Mouse (Mus musculus): ENCODE results near the gene Gm17359. TPM values are rescaled to one million over a fixed set of nuclear protein-coding genes. Genes with fewer than 3 reads are reported as not detected.
A peak's percentile ranks its signal among the peaks of the same experiment; 100 is the strongest.

Gm17359 gene
- polyA plus RNA-seq, 1 experiment from 2014 or later, result not detected

DNA sequence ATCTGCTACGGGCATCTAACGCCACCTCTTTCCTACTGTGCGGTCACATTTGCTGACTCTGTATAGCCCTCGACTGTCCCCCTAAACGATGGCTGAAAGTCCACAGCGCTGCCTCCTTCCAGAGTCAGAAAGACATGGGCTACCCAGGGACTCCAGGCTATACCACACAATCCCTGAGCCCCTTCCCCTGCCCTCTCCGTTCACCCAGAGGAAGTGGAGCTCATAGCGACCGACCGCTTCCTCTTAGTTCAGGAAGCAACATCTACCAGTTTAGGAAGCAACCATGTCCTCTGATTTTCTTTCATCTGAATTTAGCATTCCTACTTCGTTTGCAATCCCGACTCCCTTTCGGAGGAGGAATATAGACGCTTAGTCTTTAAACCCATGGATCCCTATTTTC lies 82.5 kb downstream of the Gm17359 start:
- no peaks in the 10 kb centered on the region for H3K9me3 ChIP-seq (ENCODE audit: control insufficient read depth, low read length)
- ATAC-seq (ENCODE audit: low read depth), result no peak
- no peak overlapping the region for H3K4me2 ChIP-seq (ENCODE audit: low read depth, low read length)
- no peak overlapping the region for H3K27ac ChIP-seq (ENCODE audit: low read depth, low read length)
- H3K4me1 ChIP-seq (ENCODE audit: control insufficient read depth, insufficient read depth, low read length), result no peaks in the 10 kb centered on the region; the same call in 1 of the 2 replicates
- 90% methylated on average over 14 of the region's 14 CpGs for WGBS
- H3K36me3 ChIP-seq (ENCODE audit: control insufficient read depth, insufficient read depth, low read length), result no peaks in the 10 kb centered on the region
- H3K27me3 ChIP-seq (ENCODE audit: control insufficient read depth, insufficient read depth, low read length), result no peaks in the 10 kb centered on the region
- H3K9ac ChIP-seq (replicated peaks; ENCODE audit: low read depth, low read length), result no peak overlapping the region
- H3K4me3 ChIP-seq (ENCODE audit: low read depth, low read length), result no peak overlapping the region

- H3K9ac ChIP-seq (replicated peaks; ENCODE audit: low read depth, low read length), result no peak overlapping the region
- no peaks in the 10 kb centered on the region for H3K36me3 ChIP-seq (ENCODE audit: control insufficient read depth, insufficient read depth, low read length)
- no peak overlapping the region for H3K4me2 ChIP-seq (ENCODE audit: low read depth, low read length)
- no peaks in the 10 kb centered on the region for H3K9me3 ChIP-seq (ENCODE audit: control insufficient read depth, low read length)
- H3K27me3 ChIP-seq (ENCODE audit: control insufficient read depth, insufficient read depth, low read length), result no peaks in the 10 kb centered on the region
- no peak overlapping the region for H3K4me3 ChIP-seq (ENCODE audit: low read depth, low read length)
- H3K27ac ChIP-seq (ENCODE audit: low read depth, low read length), result no peak overlapping the region
- no peak for ATAC-seq (ENCODE audit: low read depth)
- WGBS, result 96% methylated on average over 1 of the region's 1 CpGs
- no peaks in the 10 kb centered on the region for H3K4me1 ChIP-seq (ENCODE audit: control insufficient read depth, insufficient read depth, low read length)
Observed at GRCm38 (mm10) chr3:79425441-79425840, 89.0 kb downstream of the Gm17359 start.

DNA sequence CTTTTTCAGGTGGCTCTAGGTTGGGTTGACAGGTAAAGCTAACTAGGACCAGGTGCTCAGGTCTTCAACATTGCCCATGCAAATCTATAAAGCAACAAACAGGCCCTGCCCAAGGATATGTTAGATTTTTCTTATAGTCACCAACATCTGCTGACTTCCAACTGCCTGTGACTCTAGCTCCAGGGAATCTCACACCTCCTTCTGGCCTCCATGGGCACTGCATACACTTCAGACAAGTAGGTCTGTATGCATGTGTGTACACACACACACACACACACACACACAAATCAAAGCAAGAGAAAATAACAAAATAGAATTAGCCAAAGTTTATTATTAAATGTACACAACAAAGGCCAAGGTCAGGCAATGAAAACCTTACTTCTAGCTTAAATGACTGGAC lies 97.1 kb downstream of the Gm17359 start:
- Histone ChIP-seq H3K9ac (replicated peaks; ENCODE audit: low read depth, low read length) (no peak overlapping the region), H3K4me3 (ENCODE audit: low read depth, low read length) (no peak overlapping the region), H3K4me1 (ENCODE audit: control insufficient read depth, insufficient read depth, low read length) (no peaks in the 10 kb centered on the region), H3K27ac (ENCODE audit: low read depth, low read length) (no peak overlapping the region), H3K4me2 (ENCODE audit: low read depth, low read length) (no peak overlapping the region), H3K36me3 (ENCODE audit: control insufficient read depth, insufficient read depth, low read length) (no peaks in the 10 kb centered on the region), H3K9me3 (ENCODE audit: control insufficient read depth, low read length) (no peaks in the 10 kb centered on the region), H3K27me3 (ENCODE audit: control insufficient read depth, insufficient read depth, low read length) (no peaks in the 10 kb centered on the region)
- ATAC-seq (ENCODE audit: low read depth), result no peak

DNA sequence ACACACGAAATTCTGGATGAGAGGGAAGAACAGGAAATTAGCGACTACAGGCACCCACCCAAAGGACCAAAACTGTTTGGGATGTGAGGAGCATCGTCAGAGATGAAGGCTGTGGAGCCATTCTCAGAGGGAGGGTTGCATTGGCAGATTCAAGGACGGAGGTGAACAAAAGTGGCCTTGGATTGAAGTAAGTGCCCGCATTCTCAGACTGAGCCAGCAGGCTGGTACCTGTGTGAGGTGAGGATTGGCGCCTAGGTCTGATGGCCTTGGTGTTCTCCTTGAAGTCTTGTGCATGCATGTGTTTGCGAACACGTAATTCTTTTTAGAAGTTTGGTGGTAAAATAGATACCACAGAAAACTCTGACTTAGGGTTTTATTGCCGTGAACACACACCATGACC lies 98.0 kb downstream of the Gm17359 start:
- Histone ChIP-seq H3K9ac (replicated peaks; ENCODE audit: low read depth, low read length) (no peak overlapping the region), H3K4me1 (ENCODE audit: control insufficient read depth, insufficient read depth, low read length) (no peaks in the 10 kb centered on the region)
- ATAC-seq (ENCODE audit: low read depth), result no peak

DNA sequence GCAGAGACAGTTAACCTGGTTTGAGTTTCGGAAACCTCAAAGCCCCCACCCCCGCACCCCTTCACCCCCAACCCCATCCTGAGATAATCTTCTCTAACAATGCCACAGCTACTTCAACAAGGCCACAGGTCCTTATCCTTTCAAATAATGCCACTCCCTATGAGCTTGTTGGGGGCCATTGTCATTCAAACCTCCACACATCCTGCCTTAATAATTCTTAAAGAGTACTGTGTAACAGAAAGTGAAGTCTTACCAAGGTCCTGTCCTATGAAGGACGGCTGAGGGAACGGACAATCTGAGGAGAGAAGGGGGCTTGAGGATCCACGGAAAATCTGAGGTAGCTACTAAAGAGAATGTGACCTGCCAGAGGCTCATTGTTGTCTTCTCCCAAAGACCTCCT lies 98.5 kb downstream of the Gm17359 start:
- Histone ChIP-seq H3K27ac (ENCODE audit: low read depth, low read length) (no peak overlapping the region), H3K36me3 (ENCODE audit: control insufficient read depth, insufficient read depth, low read length) (no peaks in the 10 kb centered on the region), H3K4me2 (ENCODE audit: low read depth, low read length) (no peak overlapping the region), H3K9me3 (ENCODE audit: control insufficient read depth, low read length) (no peaks in the 10 kb centered on the region), H3K27me3 (ENCODE audit: control insufficient read depth, insufficient read depth, low read length) (no peaks in the 10 kb centered on the region), H3K9ac (replicated peaks; ENCODE audit: low read depth, low read length) (no peak overlapping the region), H3K4me3 (ENCODE audit: low read depth, low read length) (no peak overlapping the region), H3K4me1 (ENCODE audit: control insufficient read depth, insufficient read depth, low read length) (no peaks in the 10 kb centered on the region)
- no peak for ATAC-seq (ENCODE audit: low read depth)
- WGBS, result 65% methylated on average over 5 of the region's 5 CpGs

More for the DNA sequence above, 98.0 kb downstream of the Gm17359 start:
- WGBS, result 83% methylated on average over 9 of the region's 9 CpGs
- Histone ChIP-seq H3K27ac (ENCODE audit: low read depth, low read length) (no peak overlapping the region), H3K36me3 (ENCODE audit: control insufficient read depth, insufficient read depth, low read length) (no peaks in the 10 kb centered on the region), H3K9me3 (ENCODE audit: control insufficient read depth, low read length) (no peaks in the 10 kb centered on the region), H3K4me2 (ENCODE audit: low read depth, low read length) (no peak overlapping the region), H3K4me3 (ENCODE audit: low read depth, low read length) (no peak overlapping the region), H3K27me3 (ENCODE audit: control insufficient read depth, insufficient read depth, low read length) (no peaks in the 10 kb centered on the region)

DNA sequence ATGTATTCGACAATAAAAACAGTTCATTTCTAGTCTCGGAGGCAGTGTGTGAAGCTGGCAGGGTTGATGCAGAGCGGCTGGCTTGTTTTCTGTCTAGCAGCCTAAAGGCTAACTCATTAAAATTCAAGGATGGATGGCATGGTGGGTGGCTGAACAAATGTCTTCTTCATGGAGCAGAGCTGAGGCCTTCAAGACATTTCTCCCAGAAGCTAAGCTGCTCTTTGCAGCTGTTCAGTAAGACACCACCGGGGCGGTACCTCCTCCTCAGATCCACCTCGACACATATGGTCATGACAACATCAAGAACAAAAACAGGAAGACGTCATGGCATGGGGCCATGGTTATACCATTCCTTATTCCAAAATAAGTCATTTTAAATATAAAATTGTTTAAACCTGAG lies 99.7 kb downstream of the Gm17359 start:
- Histone ChIP-seq H3K9me3 (ENCODE audit: control insufficient read depth, low read length) (no peaks in the 10 kb centered on the region), H3K4me3 (ENCODE audit: low read depth, low read length) (no peak overlapping the region), H3K27ac (ENCODE audit: low read depth, low read length) (no peak overlapping the region), H3K4me2 (ENCODE audit: low read depth, low read length) (no peak overlapping the region), H3K9ac (replicated peaks; ENCODE audit: low read depth, low read length) (no peak overlapping the region), H3K4me1 (ENCODE audit: control insufficient read depth, insufficient read depth, low read length) (no peaks in the 10 kb centered on the region), H3K27me3 (ENCODE audit: control insufficient read depth, insufficient read depth, low read length) (no peaks in the 10 kb centered on the region), H3K36me3 (ENCODE audit: control insufficient read depth, insufficient read depth, low read length) (no peaks in the 10 kb centered on the region)
- no peak for ATAC-seq (ENCODE audit: low read depth)
- 88% methylated on average over 7 of the region's 7 CpGs for WGBS

DNA sequence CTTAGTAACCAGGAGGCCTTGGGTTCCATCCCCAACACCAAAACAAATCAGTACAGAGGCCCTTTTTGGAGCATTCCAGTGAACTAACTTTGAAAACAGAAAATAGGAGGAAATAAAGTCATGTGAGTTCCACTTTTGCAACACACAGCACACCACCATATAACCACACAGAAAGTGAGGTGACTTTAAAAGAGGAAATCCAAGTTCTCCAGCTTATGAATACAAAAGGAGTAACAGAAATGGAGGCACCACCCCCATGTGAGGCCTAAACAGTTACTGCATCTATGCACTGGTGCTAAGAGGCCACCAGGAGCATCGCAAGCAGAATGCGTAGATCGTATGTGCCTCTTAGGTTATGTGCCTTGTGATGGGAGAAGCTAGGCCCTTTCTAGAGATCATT lies 101.8 kb downstream of the Gm17359 start:
- Histone ChIP-seq H3K9ac (replicated peaks; ENCODE audit: low read depth, low read length) (no peak overlapping the region), H3K4me3 (ENCODE audit: low read depth, low read length) (no peak overlapping the region), H3K4me1 (ENCODE audit: control insufficient read depth, insufficient read depth, low read length) (no peaks in the 10 kb centered on the region), H3K36me3 (ENCODE audit: control insufficient read depth, insufficient read depth, low read length) (no peaks in the 10 kb centered on the region), H3K27me3 (ENCODE audit: control insufficient read depth, insufficient read depth, low read length) (no peaks in the 10 kb centered on the region), H3K27ac (ENCODE audit: low read depth, low read length) (no peak overlapping the region), H3K9me3 (ENCODE audit: control insufficient read depth, low read length) (no peaks in the 10 kb centered on the region), H3K4me2 (ENCODE audit: low read depth, low read length) (no peak overlapping the region)
- WGBS, result 99% methylated on average over 3 of the region's 3 CpGs
- ATAC-seq (ENCODE audit: low read depth), result no peak

DNA sequence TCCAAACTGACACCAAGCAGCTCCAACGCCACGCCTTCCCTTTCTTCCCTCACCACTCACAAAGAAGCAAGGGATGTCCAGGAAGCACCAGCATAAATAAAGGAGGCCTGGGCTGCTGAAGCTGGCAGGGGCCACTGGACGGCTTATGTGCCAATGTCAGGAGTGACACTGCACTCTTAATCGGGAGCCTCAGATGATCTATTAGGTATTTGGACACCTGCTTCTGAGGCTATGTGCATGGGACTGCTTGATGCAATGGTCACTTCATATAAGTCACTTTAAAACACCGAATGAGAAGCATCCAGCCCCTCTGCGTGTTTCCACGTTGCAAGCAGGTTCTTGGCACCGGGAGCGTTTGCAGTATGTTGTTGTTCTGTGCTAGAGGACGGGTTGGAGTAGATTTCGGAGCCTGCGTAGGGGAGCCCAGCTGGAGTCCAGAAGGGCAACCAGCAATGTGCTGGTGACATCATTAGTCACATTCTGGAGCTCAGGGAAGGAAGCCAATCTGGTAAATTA lies 104.6 kb downstream of the Gm17359 start:
- no peaks in the 10 kb centered on the region for H3K27me3 ChIP-seq (ENCODE audit: control insufficient read depth, insufficient read depth, low read length)
- WGBS, result 57% methylated on average over 12 of the region's 12 CpGs
- H3K9ac ChIP-seq (replicated peaks; ENCODE audit: low read depth, low read length), result no peak overlapping the region
- H3K27ac ChIP-seq (ENCODE audit: low read depth, low read length), result no peak overlapping the region
- peak; percentile 63 for ATAC-seq (ENCODE audit: low read depth)
- H3K4me1 ChIP-seq (ENCODE audit: control insufficient read depth, insufficient read depth, low read length), result no peaks in the 10 kb centered on the region
- H3K4me2 ChIP-seq (ENCODE audit: low read depth, low read length), result no peak overlapping the region
- H3K4me3 ChIP-seq (ENCODE audit: low read depth, low read length), result no peak overlapping the region
- no peaks in the 10 kb centered on the region for H3K36me3 ChIP-seq (ENCODE audit: control insufficient read depth, insufficient read depth, low read length)
- H3K9me3 ChIP-seq (ENCODE audit: control insufficient read depth, low read length), result no peaks in the 10 kb centered on the region

- no peaks in the 10 kb centered on the region for H3K9me3 ChIP-seq (ENCODE audit: control insufficient read depth, low read length)
- WGBS, result 77% methylated on average over 4 of the region's 4 CpGs
- H3K4me1 ChIP-seq (ENCODE audit: control insufficient read depth, insufficient read depth, low read length), result no peaks in the 10 kb centered on the region
- no peak overlapping the region for H3K27ac ChIP-seq (ENCODE audit: low read depth, low read length)
- H3K9ac ChIP-seq (replicated peaks; ENCODE audit: low read depth, low read length), result no peak overlapping the region
- no peak overlapping the region for H3K4me2 ChIP-seq (ENCODE audit: low read depth, low read length)
- no peak for ATAC-seq (ENCODE audit: low read depth)
- H3K27me3 ChIP-seq (ENCODE audit: control insufficient read depth, insufficient read depth, low read length), result no peaks in the 10 kb centered on the region
- H3K36me3 ChIP-seq (ENCODE audit: control insufficient read depth, insufficient read depth, low read length), result no peaks in the 10 kb centered on the region
- no peak overlapping the region for H3K4me3 ChIP-seq (ENCODE audit: low read depth, low read length)
Observed at GRCm38 (mm10) chr3:79443850-79444249, 107.4 kb downstream of the Gm17359 start.

DNA sequence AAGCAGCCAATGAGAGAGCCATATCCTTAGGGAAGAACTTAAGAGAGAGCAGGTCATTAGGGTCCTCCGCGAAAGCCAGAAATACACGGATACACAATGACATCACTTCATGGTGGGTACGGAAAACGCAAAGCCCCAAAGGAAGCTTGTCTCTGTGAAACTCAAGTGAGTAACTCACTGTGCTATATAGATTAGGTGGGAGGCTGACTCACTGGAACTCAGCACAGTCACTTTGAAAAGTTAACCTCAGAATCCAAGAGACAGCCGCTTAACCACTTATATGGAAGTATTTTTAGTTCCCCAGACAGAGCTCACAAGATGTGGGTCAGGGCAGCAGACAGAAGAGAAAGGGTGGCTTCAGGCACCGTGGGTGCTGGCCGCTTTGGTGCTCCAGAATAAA lies 108.6 kb downstream of the Gm17359 start:
- H3K9me3 ChIP-seq (ENCODE audit: control insufficient read depth, low read length), result no peaks in the 10 kb centered on the region
- H3K4me1 ChIP-seq (ENCODE audit: control insufficient read depth, insufficient read depth, low read length), result no peaks in the 10 kb centered on the region
- no peaks in the 10 kb centered on the region for H3K36me3 ChIP-seq (ENCODE audit: control insufficient read depth, insufficient read depth, low read length)
- no peak overlapping the region for H3K9ac ChIP-seq (replicated peaks; ENCODE audit: low read depth, low read length)
- no peaks in the 10 kb centered on the region for H3K27me3 ChIP-seq (ENCODE audit: control insufficient read depth, insufficient read depth, low read length)
- H3K27ac ChIP-seq (ENCODE audit: low read depth, low read length), result no peak overlapping the region
- 86% methylated on average over 8 of the region's 8 CpGs for WGBS
- no peak overlapping the region for H3K4me2 ChIP-seq (ENCODE audit: low read depth, low read length)
- no peak overlapping the region for H3K4me3 ChIP-seq (ENCODE audit: low read depth, low read length)
- no peak for ATAC-seq (ENCODE audit: low read depth)
